Mouse (Mus musculus) CH12.LX (cell line): ENCODE measurements at regions not wholly inside any gene's neighbourhood (a gene's known extent, or its start where the extent isn't known, plus 50 kb on each side); places are given as distances from the start of the nearest gene placed in this dataset.

Experiments used
- CTCF ChIP-seq, 2 experiments: IDR thresholded peaks in 1 of 2; conservative IDR thresholded peaks in 1 of 2; 2 replicates each; pipeline ENCODE4 v1.5.1; 2011 to 2012; ENCODE audit warnings: low read depth in 2 of 2, low read length in 2 of 2, improper control_type of control experiment in 1 of 2, inconsistent platforms in 1 of 2, mild to moderate bottlenecking in 1 of 2, moderate library complexity in 1 of 2
- ELF1 ChIP-seq: IDR thresholded peaks from 2 replicates; pipeline ENCODE4 v1.6.1; 2014; ENCODE audit warnings: low read depth, mild to moderate bottlenecking, inconsistent platforms, low read length, improper control_type of control experiment
- EP300 ChIP-seq: IDR thresholded peaks from 2 replicates; pipeline ENCODE4 v1.6.1; 2011; ENCODE audit warnings: low read length, improper control_type of control experiment
- ETS1 ChIP-seq: conservative IDR thresholded peaks from 2 replicates; pipeline ENCODE4 v1.6.1; 2012; ENCODE audit warnings: low read depth, mild to moderate bottlenecking, inconsistent platforms, low read length, improper control_type of control experiment, moderate library complexity
- MYC ChIP-seq: IDR thresholded peaks from 2 replicates; pipeline ENCODE4 v1.6.1; 2011; ENCODE audit warnings: low read depth, mild to moderate bottlenecking, improper control_type of control experiment, low read length
- UBTF ChIP-seq: IDR thresholded peaks from 2 replicates; pipeline ENCODE4 v1.6.1; 2012; ENCODE audit warnings: low read depth, mild to moderate bottlenecking, inconsistent platforms, low read length, improper control_type of control experiment, moderate library complexity
- ZC3H11A ChIP-seq: IDR thresholded peaks from 2 replicates; pipeline ENCODE4 v1.6.1; 2012; ENCODE audit warnings: low read depth, mild to moderate bottlenecking, inconsistent platforms, low read length, improper control_type of control experiment
- ZKSCAN1 ChIP-seq: IDR thresholded peaks from 2 replicates; pipeline ENCODE4 v1.6.1; 2012; ENCODE audit warnings: low read depth, inconsistent platforms, low read length, improper control_type of control experiment, borderline replicate concordance

DNA sequence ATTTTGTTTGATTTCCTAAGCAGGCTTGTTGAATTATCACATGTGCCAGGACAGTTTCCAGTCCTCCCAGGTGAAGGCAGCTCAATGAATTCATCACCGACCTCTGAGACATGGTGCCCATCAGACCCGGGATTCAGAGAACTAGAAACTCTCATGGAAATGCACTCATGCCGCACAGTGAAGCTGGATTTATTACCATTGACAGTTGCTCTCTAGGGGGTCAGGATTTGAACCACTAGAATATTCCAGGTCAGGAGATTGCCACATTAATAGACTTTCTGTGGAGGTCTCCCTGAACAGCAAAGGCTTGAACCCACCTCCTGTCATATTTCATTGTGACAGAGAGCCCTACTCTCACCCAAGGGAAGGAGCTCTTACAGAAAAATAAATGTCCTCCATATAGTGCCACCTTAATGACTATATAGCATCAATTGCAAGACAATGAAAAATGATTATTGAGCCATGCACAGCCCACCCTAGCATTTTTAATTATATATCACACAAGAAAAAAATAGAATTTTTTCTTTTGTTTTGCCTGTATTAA lies 397.6 kb upstream of the Acvr2a start:
- TF ChIP-seq UBTF: no peak
- TF ChIP-seq ZKSCAN1: no peak
- no peak for TF ChIP-seq CTCF (conservative IDR thresholded peaks at IDR 0.05 in 1 of 2, IDR thresholded peaks at IDR 0.05 in 1 of 2; ENCODE audit: low read depth in 2 of 2, low read length in 2 of 2)
- no peak for TF ChIP-seq ETS1
- TF ChIP-seq EP300: no peak
- no peak for TF ChIP-seq ZC3H11A
- no peak for TF ChIP-seq MYC
- no peak for TF ChIP-seq ELF1
